ENCODE assay signal across 23 mouse cellular contexts in the genomic region with DNA sequence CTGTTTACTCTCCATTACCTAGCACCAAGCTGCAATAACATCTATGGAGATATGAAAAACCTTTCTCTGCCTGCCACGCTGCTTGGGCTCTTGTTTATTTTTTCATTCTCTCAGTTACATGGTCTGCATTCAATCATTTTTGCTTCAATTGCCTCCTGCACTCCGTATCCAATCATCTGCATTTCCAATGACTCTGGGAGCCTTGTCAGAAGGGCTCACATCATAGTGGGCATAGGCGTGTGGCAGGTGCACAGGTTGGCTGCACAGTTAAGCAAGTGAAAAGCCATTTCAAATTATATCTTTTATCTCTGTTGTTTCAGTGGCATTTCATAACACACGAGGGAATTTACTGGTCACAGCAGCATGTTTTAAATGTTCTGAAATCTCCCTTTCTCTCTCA.
DNase-seq lines count a peak whose midpoint lies in the region; ATAC-seq lines count a peak whose summit lies in the region.
"Had no signal": no experiment of that assay in that cellular context is flagged by ENCODE, and none has a peak within 500 bp of the region (broad histone marks: within the 10 kb centered on the region; RNA-seq: fewer than 3 reads in every experiment).

No protein-coding gene starts in this region.

- ATAC-seq in hindbrain, embryonic 13.5 days (ENCODE audit: low FRiP score), result 0 out of 2 replicates have a peak, but pooled peaks have one; percentile 24
- no peak for ATAC-seq in hindbrain, embryonic 11.5 days (ENCODE audit: low FRiP score)
- peak; percentile 65; the same call in 1 of the 2 replicates for ATAC-seq in midbrain, embryonic 13.5 days
- no peak for ATAC-seq in midbrain, embryonic 11.5 days (ENCODE audit: low FRiP score)
- ATAC-seq: activated CD4-positive, CD25-positive, alpha-beta regulatory T cell, adult 4 months; forebrain, embryonic 13.5 days had no signal

- no peak overlapping the region for H3K9ac ChIP-seq in hindbrain, embryonic 13.5 days
- H3K9ac ChIP-seq in hindbrain, embryonic 11.5 days (ENCODE audit: low read depth, low read length), result no peak overlapping the region
- no peak overlapping the region for H3K9ac ChIP-seq in midbrain, embryonic 13.5 days (replicated peaks)
- no peak overlapping the region for H3K9ac ChIP-seq in midbrain, embryonic 11.5 days (ENCODE audit: low read length)
- H3K9ac ChIP-seq: forebrain, embryonic 13.5 days; heart, embryonic 12.5 days; limb, embryonic 13.5 days; liver, embryonic 14.5 days; lung, embryonic 15.5 days; neural tube, embryonic 12.5 days had no signal

- H3K27ac ChIP-seq in hindbrain, embryonic 13.5 days, result peak overlapping the region; percentile 40; the same call in 1 of the 2 replicates
- no peak overlapping the region for H3K27ac ChIP-seq in hindbrain, embryonic 11.5 days (ENCODE audit: low read depth, low read length)
- no peak overlapping the region for H3K27ac ChIP-seq in midbrain, embryonic 13.5 days
- H3K27ac ChIP-seq in midbrain, embryonic 11.5 days (ENCODE audit: low read depth, low read length), result no peak overlapping the region
- H3K27ac ChIP-seq: forebrain, embryonic 13.5 days; limb, embryonic 13.5 days; liver, embryonic 14.5 days; lung, embryonic 15.5 days; macrophage; neural tube, embryonic 12.5 days had no signal

- no peak overlapping the region for H3K4me3 ChIP-seq in hindbrain, embryonic 13.5 days
- H3K4me3 ChIP-seq in hindbrain, embryonic 11.5 days (ENCODE audit: low read depth, low read length), result no peak overlapping the region
- H3K4me3 ChIP-seq in midbrain, embryonic 13.5 days (replicated peaks), result no peak overlapping the region
- H3K4me3 ChIP-seq in midbrain, embryonic 11.5 days (ENCODE audit: low read depth, low read length), result no peak overlapping the region
- H3K4me3 ChIP-seq: erythroblast, embryonic 14.5 days; forebrain, embryonic 13.5 days; heart, embryonic 12.5 days; limb, embryonic 13.5 days; lung, embryonic 15.5 days; neural tube, embryonic 12.5 days had no signal

- H3K9me3 ChIP-seq in hindbrain, embryonic 13.5 days, result no peaks in the 10 kb centered on the region
- no peaks in the 10 kb centered on the region for H3K9me3 ChIP-seq in hindbrain, embryonic 11.5 days (ENCODE audit: control insufficient read depth, low read length)
- H3K9me3 ChIP-seq in midbrain, embryonic 13.5 days, result no peaks in the 10 kb centered on the region
- no peaks in the 10 kb centered on the region for H3K9me3 ChIP-seq in midbrain, embryonic 11.5 days (ENCODE audit: control insufficient read depth, low read length)
- H3K9me3 ChIP-seq: forebrain, embryonic 13.5 days; G1E; heart, embryonic 12.5 days; limb, embryonic 13.5 days; lung, embryonic 15.5 days; neural tube, embryonic 12.5 days had no signal

- H3K4me2 ChIP-seq in hindbrain, embryonic 13.5 days, result no peak overlapping the region
- no peak overlapping the region for H3K4me2 ChIP-seq in hindbrain, embryonic 11.5 days (replicated peaks; ENCODE audit: low read depth, low read length)
- H3K4me2 ChIP-seq in midbrain, embryonic 13.5 days (replicated peaks), result no peak overlapping the region
- no peak overlapping the region for H3K4me2 ChIP-seq in midbrain, embryonic 11.5 days
- H3K4me2 ChIP-seq: forebrain, embryonic 13.5 days; heart, embryonic 12.5 days; limb, embryonic 13.5 days; lung, embryonic 15.5 days; neural tube, embryonic 12.5 days had no signal

- H3K36me3 ChIP-seq in hindbrain, embryonic 13.5 days, result no peaks in the 10 kb centered on the region
- no peaks in the 10 kb centered on the region for H3K36me3 ChIP-seq in hindbrain, embryonic 11.5 days (ENCODE audit: control insufficient read depth, insufficient read depth, low read length)
- no peaks in the 10 kb centered on the region for H3K36me3 ChIP-seq in midbrain, embryonic 13.5 days
- H3K36me3 ChIP-seq in midbrain, embryonic 11.5 days (ENCODE audit: control insufficient read depth, insufficient read depth, low read length), result no peaks in the 10 kb centered on the region
- H3K36me3 ChIP-seq: G1E; heart, embryonic 12.5 days; limb, embryonic 13.5 days; lung, embryonic 15.5 days; neural tube, embryonic 12.5 days had no signal

- no peaks in the 10 kb centered on the region for H3K27me3 ChIP-seq in hindbrain, embryonic 13.5 days
- no peaks in the 10 kb centered on the region for H3K27me3 ChIP-seq in hindbrain, embryonic 11.5 days (ENCODE audit: control insufficient read depth, insufficient read depth, low read length)
- no peaks in the 10 kb centered on the region; the same call in 1 of the 2 replicates for H3K27me3 ChIP-seq in midbrain, embryonic 13.5 days
- no peaks in the 10 kb centered on the region for H3K27me3 ChIP-seq in midbrain, embryonic 11.5 days (ENCODE audit: control insufficient read depth, insufficient read depth, low read length)
- H3K27me3 ChIP-seq: forebrain, embryonic 13.5 days; heart, embryonic 12.5 days; limb, embryonic 13.5 days; lung, embryonic 15.5 days; neural tube, embryonic 12.5 days had no signal

- 53% methylated on average over 4 of the region's 4 CpGs for WGBS in hindbrain, embryonic 13.5 days
- 69% methylated on average over 4 of the region's 4 CpGs for WGBS in hindbrain, embryonic 11.5 days
- 57% methylated on average over 4 of the region's 4 CpGs for WGBS in midbrain, embryonic 13.5 days
- 69% methylated on average over 4 of the region's 4 CpGs for WGBS in midbrain, embryonic 11.5 days

- no peak for DNase-seq in hindbrain, embryonic 11.5 days (ENCODE audit: low spot score)
- DNase-seq in midbrain, embryonic 11.5 days (ENCODE audit: low spot score, missing footprints), result no peak
- DNase-seq in cerebellum, postnatal 25 days, result peak; percentile 43 to 44
- DNase-seq in retina, postnatal 1 day, result peak; percentile 72
- no peak for DNase-seq in urinary bladder, postnatal 14 days (ENCODE audit: low spot score)
- no peak for DNase-seq in thymus, adult 18-20 months
- DNase-seq: adrenal gland, postnatal 10 days; heart, adult 11 months; heart, postnatal 14 days; kidney, adult 2 months; kidney, postnatal 14 days had no signal

- no peaks in the 10 kb centered on the region for H3K4me1 ChIP-seq in hindbrain, embryonic 13.5 days (replicated peaks)
- no peaks in the 10 kb centered on the region for H3K4me1 ChIP-seq in hindbrain, embryonic 11.5 days (replicated peaks; ENCODE audit: control insufficient read depth, insufficient read depth, low read length)
- no peaks in the 10 kb centered on the region; the same call in 1 of the 2 replicates for H3K4me1 ChIP-seq in midbrain, embryonic 13.5 days (replicated peaks)
- H3K4me1 ChIP-seq in midbrain, embryonic 11.5 days (ENCODE audit: control insufficient read depth, insufficient read depth, low read length), result no peaks in the 10 kb centered on the region
- H3K4me1 ChIP-seq: forebrain, embryonic 13.5 days; heart, embryonic 12.5 days; limb, embryonic 13.5 days; lung, embryonic 15.5 days; neural tube, embryonic 12.5 days had no signal

Comparison
In these comparisons a context has a peak if more than half of its experiments do, and no peak if none do; other contexts are left out.
1. ATAC-seq: peak in hindbrain, embryonic 13.5 days (single experiment) and midbrain, embryonic 13.5 days (single experiment); none in hindbrain, embryonic 11.5 days (single experiment) and midbrain, embryonic 11.5 days (single experiment).
2. DNase-seq: peak in cerebellum, postnatal 25 days (2 of 2) and retina, postnatal 1 day (single experiment); none in hindbrain, embryonic 11.5 days (single experiment), midbrain, embryonic 11.5 days (single experiment), urinary bladder, postnatal 14 days (single experiment) and thymus, adult 18-20 months (0 of 2).